Mouse (Mus musculus): ENCODE measurements around the gene Vmn1r132.
"Not testable (repeated sequence)": the region's sequence is repeated elsewhere in the genome, so short reads cannot be mapped to it uniquely, and the experiment has no call there.

The Vmn1r132 gene

DNA sequence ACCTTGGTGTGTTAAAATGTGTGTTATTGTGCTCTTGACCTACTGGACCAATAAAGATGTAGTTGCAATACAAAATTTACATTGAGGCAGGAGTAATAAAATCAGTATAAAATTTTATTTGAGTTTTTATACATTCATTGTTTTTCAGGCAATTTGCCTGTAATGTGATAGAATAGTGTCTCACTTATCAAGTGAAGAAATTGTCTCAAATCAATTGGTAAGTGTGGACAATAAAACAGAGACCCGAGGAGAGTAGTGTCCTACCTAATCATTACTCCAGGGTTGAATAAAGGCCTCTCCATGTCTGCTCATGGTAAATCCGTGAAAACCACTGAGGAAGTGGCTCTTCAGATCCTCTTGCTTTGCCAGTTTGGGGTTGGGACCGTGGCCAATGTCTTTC, at the start of gene Vmn1r132:
Vmn1r132 (plus strand) TSS at position 301 of the 400 bp plus-strand sequence.
- DNase-seq (ENCODE audit: low spot score), result not testable (repeated sequence)

Data from testis, postnatal 10 days (tissue).